Mouse (Mus musculus) cerebellum, adult 9-10 months (tissue): ENCODE data around the gene Gemin5.

Experiments used
- DNase-seq: peaks from one replicate; pipeline ENCODE4 v3.0.0; 2022

Gemin5 gene

DNA sequence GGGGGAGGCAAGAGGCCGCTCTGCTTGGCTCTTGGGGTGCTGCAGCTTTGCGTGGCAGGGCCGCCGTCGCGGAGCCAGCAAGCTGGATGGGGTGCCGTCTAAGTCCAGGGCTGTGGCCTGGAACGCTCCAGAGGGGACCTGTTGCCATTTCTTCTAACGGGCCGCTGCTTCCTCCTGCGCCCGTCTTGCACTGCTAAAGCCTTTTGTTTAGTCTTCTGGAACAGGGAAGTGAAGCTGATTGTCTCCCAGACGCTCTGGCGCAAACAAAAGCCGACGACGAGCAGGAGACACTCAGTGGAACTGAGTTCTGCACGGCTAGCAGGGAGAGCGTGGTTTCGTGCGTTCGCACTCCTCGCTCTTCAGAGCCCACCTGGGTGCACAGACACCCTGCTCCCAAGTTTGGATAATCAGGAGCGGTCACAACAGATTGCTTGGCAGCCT lies 64.0 kb downstream of the Gemin5 start:
- DNase-seq = no peak

DNA sequence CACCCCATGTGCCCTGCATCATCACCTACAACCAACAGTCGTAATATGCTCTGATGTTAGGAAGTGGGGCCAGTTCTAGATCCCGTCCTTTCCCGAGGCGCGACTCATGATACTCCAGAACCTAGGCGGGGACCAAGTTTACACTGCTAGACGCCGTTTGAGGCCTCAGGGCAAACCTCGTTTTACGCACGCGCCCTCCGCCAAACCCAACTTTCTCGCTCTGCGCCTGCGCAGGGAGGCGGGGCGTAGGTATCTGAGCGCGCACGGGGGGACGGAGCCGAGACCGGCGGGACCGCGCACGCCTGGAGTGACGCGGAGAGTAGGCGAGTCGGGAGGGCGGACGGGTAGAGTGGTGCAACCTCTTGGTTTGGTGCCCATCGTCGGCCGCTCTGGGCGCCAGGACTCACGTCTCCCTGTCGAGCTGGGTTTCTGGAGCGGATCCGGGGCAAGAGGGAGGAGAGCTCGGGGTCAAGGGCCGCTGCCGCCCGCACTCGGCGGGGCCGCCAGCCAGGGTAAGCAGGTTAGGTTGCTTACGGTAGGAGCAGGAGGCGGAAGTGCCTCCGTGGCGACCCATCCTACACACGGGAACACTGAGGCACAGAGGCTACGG lies 64.5 kb downstream of the Gemin5 start, which contains the start of gene Cnot8:
TSS of gene Cnot8 (plus strand) at position 457 of the 610 bp plus-strand sequence.
- peak; percentile 99 for DNase-seq

- no peak for DNase-seq
Measured at GRCm38 (mm10) chr11:58103344-58103653, 65.0 kb downstream of the Gemin5 start.

DNA sequence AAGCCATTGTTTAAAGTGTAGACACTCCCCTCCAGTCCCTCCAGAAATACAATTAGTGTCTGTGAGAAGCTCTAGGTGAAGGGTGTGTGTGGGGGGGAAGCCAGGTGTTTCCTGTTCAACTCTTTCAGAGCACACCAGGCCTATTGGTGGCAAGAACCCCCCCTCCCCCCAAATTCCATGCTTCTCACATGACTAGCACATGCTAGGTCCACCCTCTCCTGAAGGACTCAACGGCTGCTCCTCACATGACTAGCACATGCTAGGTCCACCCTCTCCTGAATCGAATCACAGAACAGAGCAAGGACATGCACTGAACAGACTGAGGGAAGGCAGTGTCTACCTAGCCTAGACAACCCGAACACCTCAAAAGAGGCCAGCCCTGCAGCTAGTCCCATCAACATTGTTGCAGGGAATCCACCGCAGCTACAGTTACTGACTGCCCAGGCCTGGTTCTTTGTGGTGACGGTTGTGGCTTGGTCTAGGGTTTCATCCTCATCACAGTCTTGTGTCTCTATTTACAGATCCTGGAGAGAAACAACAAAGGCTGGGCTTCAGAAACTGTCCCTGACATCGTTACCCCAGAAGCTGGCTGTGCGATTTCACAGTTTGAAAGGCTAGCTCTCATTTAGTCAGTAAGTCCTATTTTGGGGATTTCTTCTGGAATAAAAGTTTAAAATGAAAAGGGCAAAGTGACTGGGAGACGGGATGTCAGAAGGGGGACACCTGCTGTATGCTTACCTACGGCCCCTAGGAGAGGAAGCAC lies 65.6 kb downstream of the Gemin5 start:
- no peak for DNase-seq

- DNase-seq = no peak
Measured at GRCm38 (mm10) chr11:58102146-58102545, 66.2 kb downstream of the Gemin5 start.

DNA sequence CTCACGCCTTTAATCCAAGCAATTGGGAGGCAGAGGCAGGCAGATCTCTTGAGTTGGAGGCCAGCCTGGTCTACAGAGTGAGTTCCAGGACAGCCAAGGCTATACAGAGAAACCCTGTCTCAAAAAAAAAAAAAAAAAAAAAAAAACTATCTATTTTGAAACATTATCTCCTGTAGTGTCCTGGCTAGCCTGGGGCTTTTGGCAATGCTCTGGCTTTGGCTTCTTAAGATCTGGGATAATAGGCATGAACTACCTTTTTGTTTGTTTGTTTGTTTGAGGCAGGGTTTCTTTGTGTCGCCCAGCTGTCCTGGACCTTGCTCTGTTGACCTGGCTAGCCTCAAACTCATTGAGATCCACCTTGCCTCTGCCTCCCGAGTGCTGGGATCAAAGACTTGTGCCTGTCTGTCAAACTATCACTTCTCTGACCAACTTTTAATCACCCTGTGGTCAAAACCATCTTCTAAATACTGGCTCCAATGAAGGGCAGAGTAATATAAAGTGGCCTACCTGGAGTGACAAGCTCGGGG lies 67.1 kb downstream of the Gemin5 start:
- no peak for DNase-seq

DNA sequence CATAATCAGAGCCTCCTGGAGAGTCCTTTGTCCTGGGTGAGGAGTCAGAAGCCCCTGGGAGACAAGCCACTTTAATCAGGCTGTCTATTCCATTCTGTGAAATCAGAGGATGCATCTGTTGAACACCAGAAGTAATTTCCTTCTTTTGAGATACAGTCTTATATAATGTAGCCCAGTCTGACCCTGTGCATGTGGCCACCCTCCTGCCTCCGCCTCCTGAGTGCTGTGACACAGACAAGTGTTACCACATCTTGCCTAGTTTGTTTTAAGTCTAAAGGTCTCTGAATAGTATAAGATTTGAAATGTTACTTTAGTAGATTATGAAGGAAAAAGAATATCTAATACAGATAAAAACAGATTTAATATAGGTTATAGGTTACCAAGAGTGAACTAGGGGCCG lies 68.3 kb downstream of the Gemin5 start:
- no peak for DNase-seq

- peak; percentile 60 for DNase-seq
Measured at GRCm38 (mm10) chr11:58098366-58098720, 70.0 kb downstream of the Gemin5 start.

DNA sequence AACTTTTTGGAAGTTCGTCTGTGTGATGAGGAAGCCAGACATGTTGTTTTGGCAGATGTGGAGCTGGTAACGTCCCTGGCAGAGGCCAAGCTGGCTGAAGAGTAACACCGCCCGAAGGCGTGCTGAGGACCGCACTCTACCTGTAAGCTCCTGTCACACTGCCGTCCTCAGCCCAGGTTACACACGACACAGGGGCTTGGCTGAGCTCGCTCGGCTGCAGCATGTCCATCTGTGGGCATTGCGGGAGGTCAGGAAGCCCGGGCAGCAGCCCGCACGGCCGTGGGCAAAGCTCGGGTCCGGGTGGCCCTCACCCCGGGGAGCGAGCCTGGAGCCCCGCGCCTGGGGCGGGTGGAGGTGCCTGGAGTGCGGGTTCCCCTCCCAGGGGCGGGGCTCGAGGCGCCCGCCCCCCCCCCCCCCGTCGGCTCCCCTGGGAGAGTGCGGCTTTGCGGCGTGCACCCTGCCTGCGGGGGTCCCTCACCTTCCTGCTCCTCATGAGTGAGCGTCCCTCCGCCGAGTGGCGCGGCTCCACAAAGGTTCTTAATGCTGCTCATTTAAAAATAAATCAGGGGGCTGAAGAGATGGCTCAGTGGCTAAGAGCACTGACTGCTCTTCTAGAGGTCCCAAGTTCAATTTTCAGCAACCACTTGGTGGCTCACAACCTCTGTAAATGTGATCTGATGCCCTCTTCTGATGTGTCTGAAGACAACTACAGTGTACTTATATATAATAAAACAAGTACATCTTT lies 70.5 kb downstream of the Gemin5 start:
- peak; percentile 71 for DNase-seq

- DNase-seq = peak; percentile 73
Measured at GRCm38 (mm10) chr11:58096821-58097620, 71.3 kb downstream of the Gemin5 start.

GRCm38 (mm10) chr11:58096160-58096559 lies 72.2 kb downstream of the Gemin5 start:
- DNase-seq = no peak

- DNase-seq = peak; percentile 48
Measured at GRCm38 (mm10) chr11:58095561-58095960, 72.8 kb downstream of the Gemin5 start.

DNA sequence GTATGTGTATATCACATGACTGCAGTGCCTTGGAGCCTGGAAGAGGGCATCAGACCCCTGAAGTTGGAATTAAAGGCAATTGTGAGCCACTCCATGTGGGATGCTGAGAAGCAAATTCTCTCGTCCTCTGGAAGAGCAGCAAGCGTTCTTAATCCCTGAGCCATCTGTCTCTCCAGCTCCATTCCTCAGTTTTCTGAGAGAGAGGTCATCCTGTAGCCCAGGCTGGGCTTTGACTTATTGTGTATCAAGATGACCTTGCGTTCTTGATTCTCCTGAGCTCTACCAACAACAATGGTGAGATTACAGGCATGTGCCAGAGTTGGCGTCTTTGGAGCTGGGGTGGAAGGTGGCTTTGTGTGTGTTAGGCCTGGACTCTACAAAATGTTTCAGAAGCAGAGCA lies 73.6 kb downstream of the Gemin5 start:
- DNase-seq = no peak

- no peak for DNase-seq
Measured at GRCm38 (mm10) chr11:58093021-58093528, 75.3 kb downstream of the Gemin5 start, which contains the start of gene Gm12248. Gene Gm12248 (minus strand): TSS chr11:58093134.

GRCm38 (mm10) chr11:58092541-58092940 lies 75.8 kb downstream of the Gemin5 start:
- DNase-seq = no peak

GRCm38 (mm10) chr11:58081716-58082115 lies 86.6 kb downstream of the Gemin5 start:
- peak; percentile 73 for DNase-seq

GRCm38 (mm10) chr11:58077270-58077669 lies 91.1 kb downstream of the Gemin5 start:
- DNase-seq = no peak

DNA sequence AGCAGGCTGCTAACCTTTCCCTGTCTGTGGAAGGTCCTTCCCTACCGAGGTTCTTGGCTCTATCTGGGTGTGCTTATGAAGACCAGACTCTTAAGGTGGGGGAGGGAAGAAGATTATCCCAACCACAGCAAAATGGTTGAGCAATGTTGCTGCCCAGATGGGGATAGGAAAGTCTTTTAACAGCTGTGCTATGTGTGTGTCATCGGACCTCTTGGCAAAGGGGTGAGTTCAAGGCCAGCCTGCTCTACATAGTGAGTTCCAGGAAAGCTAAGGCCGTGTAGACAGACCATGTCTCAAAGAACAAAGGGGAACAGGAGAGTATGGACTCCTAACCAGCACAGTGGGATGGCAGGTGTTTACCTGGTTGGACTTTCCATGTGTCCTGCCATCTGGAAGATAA lies 95.4 kb downstream of the Gemin5 start:
- no peak for DNase-seq
